ENCODE assay signal across 1 mouse cellular context in the genomic region with DNA sequence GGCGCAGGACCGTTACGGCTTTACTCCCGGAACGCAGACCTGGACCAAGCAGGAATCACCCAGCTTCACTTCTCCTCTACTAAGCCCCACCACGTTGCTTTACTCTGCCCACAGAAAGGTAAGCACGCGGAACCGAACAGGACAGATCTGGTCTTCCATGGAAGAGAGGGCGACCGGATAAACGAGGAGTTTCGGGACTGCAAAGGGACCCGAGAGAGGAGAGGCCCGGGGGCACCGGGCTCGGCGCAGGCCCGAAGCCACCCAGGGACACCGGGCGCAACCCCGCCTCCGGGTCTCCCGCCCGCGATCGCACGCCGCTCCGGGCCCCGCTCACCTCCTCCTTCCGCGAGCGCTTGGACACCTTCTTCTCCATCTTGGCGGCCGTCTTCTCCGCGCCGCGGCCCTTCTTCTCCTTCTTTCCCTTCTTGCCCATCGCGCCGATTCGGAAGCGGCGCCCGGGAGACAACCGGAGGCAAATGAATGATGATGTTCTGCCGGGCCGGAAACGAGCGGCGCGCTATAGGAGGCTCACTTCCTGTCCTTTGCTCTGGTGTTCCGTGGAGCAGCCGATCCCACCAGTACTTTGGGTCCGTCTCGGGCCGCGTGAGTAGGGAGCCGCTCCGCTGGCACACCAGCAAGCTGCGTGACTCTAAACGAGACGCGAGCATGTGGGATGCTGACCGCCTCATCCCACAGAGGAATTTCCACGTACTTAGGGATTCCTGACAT.
TF ChIP-seq lines count a peak whose summit lies in the region.

A gene (minus strand): TSS at position 522 of the 729 bp plus-strand sequence.

TF ChIP-seq in CH12.LX, 34 proteins besides CTCF, POLR2A, EP300 and RAD21 (continued from another document):
- TF ChIP-seq MYC (IDR thresholded peaks at IDR 0.05; ENCODE audit: low read depth, low read length) (peak; percentile 93), ZMIZ1 (IDR thresholded peaks at IDR 0.05; ENCODE audit: low read depth, low read length) (no peak; the same call in 1 of the 2 replicates), GABPA (IDR thresholded peaks at IDR 0.05; ENCODE audit: insufficient replicate concordance, low read depth, low read length) (no peak; the same call in 1 of the 2 replicates), SIN3A (IDR thresholded peaks at IDR 0.05; ENCODE audit: low read length) (peak; percentile 94), IRF4 (IDR thresholded peaks at IDR 0.05; ENCODE audit: low read depth, low read length) (peak; percentile 88), NRF1 (IDR thresholded peaks at IDR 0.05; ENCODE audit: low read depth, low read length) (peak; percentile 16; the same call in 1 of the 2 replicates), ZNF384 (IDR thresholded peaks at IDR 0.05; ENCODE audit: low read depth, low read length) (no peak), ETS1 (conservative IDR thresholded peaks at IDR 0.05; ENCODE audit: low read depth, low read length) (0 out of 2 replicates have a peak, but pooled peaks have one; percentile 9), KAT2A (IDR thresholded peaks at IDR 0.05; ENCODE audit: insufficient replicate concordance, low read length) (peak; percentile 92; the same call in 1 of the 2 replicates), RCOR1 (conservative IDR thresholded peaks at IDR 0.05; ENCODE audit: low read depth, low read length) (0 out of 2 replicates have a peak, but pooled peaks have one; percentile 12), MEF2A (IDR thresholded peaks at IDR 0.05; ENCODE audit: borderline replicate concordance, low read depth, low read length) (peak; percentile 61; the same call in 1 of the 2 replicates), MXI1 (IDR thresholded peaks at IDR 0.05; ENCODE audit: low read depth, low read length) (peak; percentile 94), UBTF (IDR thresholded peaks at IDR 0.05; ENCODE audit: low read depth, low read length) (peak; percentile 30; the same call in 1 of the 2 replicates), HCFC1 (IDR thresholded peaks at IDR 0.05; ENCODE audit: low read depth, low read length) (peak; percentile 98), MAX (IDR thresholded peaks at IDR 0.05; ENCODE audit: low read length) (peak; percentile 94), NELFE (IDR thresholded peaks at IDR 0.05; ENCODE audit: low read depth, low read length) (peak; percentile 79), BHLHE40 (IDR thresholded peaks at IDR 0.05; ENCODE audit: low read depth, low read length) (peak; percentile 85), MAZ (IDR thresholded peaks at IDR 0.05; ENCODE audit: low read depth, low read length) (no peak), TCF12 (IDR thresholded peaks at IDR 0.05; ENCODE audit: low read depth, low read length) (peak; percentile 92), TBP (conservative IDR thresholded peaks at IDR 0.05; ENCODE audit: low read depth, low read length) (peak; percentile 83)
TF ChIP-seq in CH12.LX: peak in this region for 18.
